Mouse (Mus musculus): ENCODE measurements around the gene Rasa4. TPM values are rescaled to one million over a fixed set of nuclear protein-coding genes. Genes with fewer than 3 reads are reported as not detected.
"Not testable (repeated sequence)": the region's sequence is repeated elsewhere in the genome, so short reads cannot be mapped to it uniquely, and the experiment has no call there.

Rasa4 gene
- polyA plus RNA-seq, 1 experiment from 2014 or later, result 9.6 TPM

GRCm38 (mm10) chr5:136094249-136095010, 10.7 kb downstream of the Rasa4 start:
- no peaks in the 10 kb centered on the region for H3K4me1 ChIP-seq (ENCODE audit: control insufficient read depth, insufficient read depth, low read length)
- peak; percentile 23; the same call in 1 of the 2 replicates for ATAC-seq (ENCODE audit: insufficient read depth, low FRiP score)
- 63% methylated on average over 8 of the region's 8 CpGs for WGBS

GRCm38 (mm10) chr5:136095089-136095488, 11.4 kb downstream of the Rasa4 start:
- Histone ChIP-seq H3K36me3 (ENCODE audit: control insufficient read depth, insufficient read depth, low read length) (no peaks in the 10 kb centered on the region), H3K4me1 (ENCODE audit: control insufficient read depth, insufficient read depth, low read length) (no peaks in the 10 kb centered on the region), H3K27me3 (ENCODE audit: control insufficient read depth, insufficient read depth, low read length) (no peaks in the 10 kb centered on the region), H3K4me2 (ENCODE audit: low read depth, low read length) (no peak overlapping the region), H3K9ac (ENCODE audit: low read length) (no peak overlapping the region), H3K9me3 (replicated peaks; ENCODE audit: control insufficient read depth, low read length) (no peaks in the 10 kb centered on the region), H3K4me3 (replicated peaks; ENCODE audit: low read length) (no peak overlapping the region), H3K27ac (ENCODE audit: low read length) (no peak overlapping the region)
- 67% methylated on average over 7 of the region's 7 CpGs for WGBS
- no peak for ATAC-seq (ENCODE audit: insufficient read depth, low FRiP score)

More at GRCm38 (mm10) chr5:136094249-136095010, 10.7 kb downstream of the Rasa4 start:
- H3K4me3 ChIP-seq (replicated peaks; ENCODE audit: low read length), result no peak overlapping the region
- no peaks in the 10 kb centered on the region for H3K27me3 ChIP-seq (ENCODE audit: control insufficient read depth, insufficient read depth, low read length)
- no peak overlapping the region for H3K4me2 ChIP-seq (ENCODE audit: low read depth, low read length)
- H3K9ac ChIP-seq (ENCODE audit: low read length), result no peak overlapping the region
- H3K27ac ChIP-seq (ENCODE audit: low read length), result no peak overlapping the region
- no peaks in the 10 kb centered on the region for H3K9me3 ChIP-seq (replicated peaks; ENCODE audit: control insufficient read depth, low read length)
- H3K36me3 ChIP-seq (ENCODE audit: control insufficient read depth, insufficient read depth, low read length), result no peaks in the 10 kb centered on the region

GRCm38 (mm10) chr5:136098536-136098935, 14.8 kb downstream of the Rasa4 start:
- Histone ChIP-seq H3K9me3 (replicated peaks; ENCODE audit: control insufficient read depth, low read length) (no peaks in the 10 kb centered on the region), H3K4me1 (ENCODE audit: control insufficient read depth, insufficient read depth, low read length) (peaks cover 4% of the 10 kb centered on the region; the same call in 1 of the 2 replicates), H3K27ac (ENCODE audit: low read length) (no peak overlapping the region), H3K9ac (ENCODE audit: low read length) (no peak overlapping the region), H3K4me3 (replicated peaks; ENCODE audit: low read length) (no peak overlapping the region), H3K36me3 (ENCODE audit: control insufficient read depth, insufficient read depth, low read length) (no peaks in the 10 kb centered on the region), H3K4me2 (ENCODE audit: low read depth, low read length) (no peak overlapping the region), H3K27me3 (ENCODE audit: control insufficient read depth, insufficient read depth, low read length) (no peaks in the 10 kb centered on the region)
- 85% methylated on average over 10 of the region's 10 CpGs for WGBS
- ATAC-seq (ENCODE audit: insufficient read depth, low FRiP score), result no peak

GRCm38 (mm10) chr5:136102099-136102820, 18.5 kb downstream of the Rasa4 start:
- peak overlapping the region; percentile 36 for H3K4me3 ChIP-seq (replicated peaks; ENCODE audit: low read length)
- H3K27ac ChIP-seq (ENCODE audit: low read length), result no peak overlapping the region
- 8% methylated on average over 41 of the region's 41 CpGs for WGBS
- H3K4me1 ChIP-seq (ENCODE audit: control insufficient read depth, insufficient read depth, low read length), result peaks cover 4% of the 10 kb centered on the region; the same call in 1 of the 2 replicates
- H3K4me2 ChIP-seq (ENCODE audit: low read depth, low read length), result peak overlapping the region; percentile 58
- H3K9ac ChIP-seq (ENCODE audit: low read length), result peak overlapping the region; percentile 56
- ATAC-seq (ENCODE audit: insufficient read depth, low FRiP score), result peak; percentile 85; the same call in 1 of the 2 replicates
- H3K36me3 ChIP-seq (ENCODE audit: control insufficient read depth, insufficient read depth, low read length), result no peaks in the 10 kb centered on the region
- no peaks in the 10 kb centered on the region for H3K27me3 ChIP-seq (ENCODE audit: control insufficient read depth, insufficient read depth, low read length)
- peaks cover 4% of the 10 kb centered on the region for H3K9me3 ChIP-seq (replicated peaks; ENCODE audit: control insufficient read depth, low read length)

- Histone ChIP-seq H3K4me2 (ENCODE audit: low read depth, low read length) (no peak overlapping the region), H3K4me3 (replicated peaks; ENCODE audit: low read length) (no peak overlapping the region), H3K27me3 (ENCODE audit: control insufficient read depth, insufficient read depth, low read length) (no peaks in the 10 kb centered on the region), H3K27ac (ENCODE audit: low read length) (no peak overlapping the region), H3K36me3 (ENCODE audit: control insufficient read depth, insufficient read depth, low read length) (no peaks in the 10 kb centered on the region), H3K9me3 (replicated peaks; ENCODE audit: control insufficient read depth, low read length) (peaks cover 4% of the 10 kb centered on the region), H3K4me1 (ENCODE audit: control insufficient read depth, insufficient read depth, low read length) (peaks cover 4% of the 10 kb centered on the region; the same call in 1 of the 2 replicates), H3K9ac (ENCODE audit: low read length) (no peak overlapping the region)
- ATAC-seq (ENCODE audit: insufficient read depth, low FRiP score), result no peak
- 86% methylated on average over 5 of the region's 5 CpGs for WGBS
Observed at GRCm38 (mm10) chr5:136104511-136104910, 20.8 kb downstream of the Rasa4 start.

GRCm38 (mm10) chr5:136108486-136108885, 24.8 kb downstream of the Rasa4 start:
- Histone ChIP-seq H3K4me2 (ENCODE audit: low read depth, low read length) (no peak overlapping the region), H3K4me1 (ENCODE audit: control insufficient read depth, insufficient read depth, low read length) (no peaks in the 10 kb centered on the region), H3K4me3 (replicated peaks; ENCODE audit: low read length) (no peak overlapping the region), H3K9ac (ENCODE audit: low read length) (no peak overlapping the region), H3K9me3 (replicated peaks; ENCODE audit: control insufficient read depth, low read length) (peaks cover 4% of the 10 kb centered on the region), H3K27ac (ENCODE audit: low read length) (no peak overlapping the region), H3K27me3 (ENCODE audit: control insufficient read depth, insufficient read depth, low read length) (no peaks in the 10 kb centered on the region), H3K36me3 (ENCODE audit: control insufficient read depth, insufficient read depth, low read length) (no peaks in the 10 kb centered on the region)
- ATAC-seq (ENCODE audit: insufficient read depth, low FRiP score), result no peak
- 51% methylated on average over 2 of the region's 2 CpGs for WGBS

- Histone ChIP-seq H3K4me2 (ENCODE audit: low read depth, low read length) (no peak overlapping the region), H3K36me3 (ENCODE audit: control insufficient read depth, insufficient read depth, low read length) (no peaks in the 10 kb centered on the region), H3K4me1 (ENCODE audit: control insufficient read depth, insufficient read depth, low read length) (no peaks in the 10 kb centered on the region), H3K4me3 (replicated peaks; ENCODE audit: low read length) (no peak overlapping the region), H3K27ac (ENCODE audit: low read length) (no peak overlapping the region), H3K27me3 (ENCODE audit: control insufficient read depth, insufficient read depth, low read length) (no peaks in the 10 kb centered on the region), H3K9me3 (replicated peaks; ENCODE audit: control insufficient read depth, low read length) (peaks cover 4% of the 10 kb centered on the region), H3K9ac (ENCODE audit: low read length) (no peak overlapping the region)
- ATAC-seq (ENCODE audit: insufficient read depth, low FRiP score), result no peak
- 75% methylated on average over 3 of the region's 3 CpGs for WGBS
Observed at GRCm38 (mm10) chr5:136109042-136109441, 25.3 kb downstream of the Rasa4 start.

GRCm38 (mm10) chr5:136113546-136113945, 29.8 kb downstream of the Rasa4 start:
- not testable (repeated sequence) for H3K36me3 ChIP-seq (ENCODE audit: control insufficient read depth, insufficient read depth, low read length); H3K27me3 ChIP-seq (ENCODE audit: control insufficient read depth, insufficient read depth, low read length); H3K9ac ChIP-seq (ENCODE audit: low read length); H3K4me2 ChIP-seq (ENCODE audit: low read depth, low read length); H3K27ac ChIP-seq (ENCODE audit: low read length); H3K9me3 ChIP-seq (replicated peaks; ENCODE audit: control insufficient read depth, low read length); ATAC-seq (ENCODE audit: insufficient read depth, low FRiP score); H3K4me3 ChIP-seq (replicated peaks; ENCODE audit: low read length)
- 47% methylated on average over 4 of the region's 4 CpGs for WGBS
- peaks cover 11% of the 10 kb centered on the region for H3K4me1 ChIP-seq (ENCODE audit: control insufficient read depth, insufficient read depth, low read length)

All from stomach, embryonic 16.5 days (tissue).